Mouse (Mus musculus) urinary bladder, adult 18-20 months (tissue): ENCODE measurements around the gene Hinfp.
A peak's percentile ranks its signal among the peaks of the same experiment; 100 is the strongest.
"Not testable (repeated sequence)": the region's sequence is repeated elsewhere in the genome, so short reads cannot be mapped to it uniquely, and the experiment has no call there.

ENCODE experiments used
- DNase-seq, 2 experiments: peaks; one replicate each; pipeline ENCODE4 v3.0.0; 2022; ENCODE audit warnings: low spot score in 2 of 2, mixed read lengths in 2 of 2

Gene Hinfp

GRCm38 (mm10) chr9:44311136-44312134 lies 6.0 kb upstream of the Hinfp start:
- DNase-seq, result no peak

GRCm38 (mm10) chr9:44310750-44311135 lies 5.3 kb upstream of the Hinfp start:
- DNase-seq, result no peak

- no peak for DNase-seq
These were observed 4.3 kb upstream of the Hinfp start for GRCm38 (mm10) chr9:44309756-44310155.

- no peak for DNase-seq
These were observed 1.8 kb upstream of the Hinfp start for GRCm38 (mm10) chr9:44307248-44307647.

- no peak for DNase-seq
These were observed 1.1 kb upstream of the Hinfp start for GRCm38 (mm10) chr9:44306532-44306931.

- DNase-seq, result not testable (repeated sequence)
These were observed 5.5 kb downstream of the Hinfp start for GRCm38 (mm10) chr9:44300001-44300400.

- DNase-seq, result no peak
These were observed 13.0 kb downstream of the Hinfp start for GRCm38 (mm10) chr9:44292490-44292889.

GRCm38 (mm10) chr9:44288959-44289291 lies 16.5 kb downstream of the Hinfp start:
- DNase-seq, result no peak

GRCm38 (mm10) chr9:44288076-44288958 lies 17.2 kb downstream of the Hinfp start, which contains the start of gene Abcg4:
Abcg4 (minus strand) TSS chr9:44288615.
- DNase-seq, result peak in 1 of 2 experiments; percentile 24

- no peak for DNase-seq
These were observed 17.9 kb downstream of the Hinfp start for GRCm38 (mm10) chr9:44287401-44288075.

GRCm38 (mm10) chr9:44287003-44287400 lies 18.5 kb downstream of the Hinfp start:
- no peak for DNase-seq

- DNase-seq, result no peak
These were observed 19.1 kb downstream of the Hinfp start for GRCm38 (mm10) chr9:44286256-44286850.

GRCm38 (mm10) chr9:44283183-44283582 lies 22.3 kb downstream of the Hinfp start:
- no peak for DNase-seq

GRCm38 (mm10) chr9:44269973-44270372 lies 35.5 kb downstream of the Hinfp start:
- no peak for DNase-seq

- DNase-seq, result no peak
These were observed 36.4 kb downstream of the Hinfp start for GRCm38 (mm10) chr9:44269077-44269476.

GRCm38 (mm10) chr9:44268432-44268831 lies 37.0 kb downstream of the Hinfp start, which contains the start of gene Nlrx1:
Nlrx1 (minus strand) TSS chr9:44268599.
- peak in 1 of 2 experiments; percentile 26 for DNase-seq

GRCm38 (mm10) chr9:44268027-44268360 lies 37.5 kb downstream of the Hinfp start:
- DNase-seq, result peak; percentile 87

- DNase-seq, result no peak
These were observed 38.0 kb downstream of the Hinfp start for GRCm38 (mm10) chr9:44267319-44268026.

- DNase-seq, result no peak
These were observed 38.8 kb downstream of the Hinfp start for GRCm38 (mm10) chr9:44266478-44267226.

GRCm38 (mm10) chr9:44261388-44261787 lies 44.1 kb downstream of the Hinfp start:
- no peak for DNase-seq
